Mouse (Mus musculus): ENCODE data around the gene Bcas3.

DNA sequence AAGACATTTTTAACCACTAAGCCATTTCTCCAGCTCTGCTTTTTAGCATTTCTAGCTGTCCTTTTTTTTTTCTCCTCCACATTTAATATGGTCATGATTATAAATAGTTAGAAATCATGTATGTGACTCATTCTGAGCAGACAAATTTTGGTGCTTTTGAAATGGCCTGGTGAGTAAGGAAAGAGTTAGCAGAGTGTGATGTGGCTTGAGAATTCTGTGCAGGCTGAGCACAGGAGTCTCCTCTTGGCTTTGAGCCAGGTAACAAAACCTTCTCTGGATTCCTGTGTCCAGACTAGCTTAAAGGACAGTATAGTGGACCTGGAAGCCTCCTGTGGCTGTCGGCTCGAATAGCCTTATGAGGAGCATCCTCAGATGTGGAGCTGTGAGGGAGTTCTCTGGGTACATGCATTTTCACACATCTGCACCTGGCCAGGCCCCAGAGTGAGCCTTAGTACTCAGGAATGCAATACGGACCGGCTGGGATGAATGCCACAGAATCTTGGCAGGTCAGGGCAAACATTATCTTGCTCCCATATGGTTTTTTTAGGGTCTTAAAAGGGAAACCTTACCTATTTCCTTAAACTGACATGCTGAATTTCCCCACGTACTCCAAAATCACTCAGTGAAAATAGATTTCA lies 256.5 kb downstream of the Bcas3 start:
- TF ChIP-seq POLR2A (IDR thresholded peaks at IDR 0.05; ENCODE audit: borderline replicate concordance, low read depth, low read length) (no peak), CTCF (IDR thresholded peaks at IDR 0.05; ENCODE audit: low read depth, low read length) (no peak)
